Mouse (Mus musculus): ENCODE results near the gene Scarb1.

The Scarb1 gene

GRCm38 (mm10) chr5:125364851-125365429 lies 24.0 kb upstream of the Scarb1 start:
- no peak for DNase-seq (ENCODE audit: low read depth, low spot score)

GRCm38 (mm10) chr5:125363894-125364293 lies 23.0 kb upstream of the Scarb1 start:
- DNase-seq (ENCODE audit: low read depth, low spot score): no peak

GRCm38 (mm10) chr5:125360981-125361510 lies 20.2 kb upstream of the Scarb1 start:
- DNase-seq (ENCODE audit: low read depth, low spot score): no peak

- no peak for DNase-seq (ENCODE audit: low read depth, low spot score)
Measured at GRCm38 (mm10) chr5:125360566-125360965, 19.7 kb upstream of the Scarb1 start.

- no peak for DNase-seq (ENCODE audit: low read depth, low spot score)
Measured at GRCm38 (mm10) chr5:125358270-125358608, 17.3 kb upstream of the Scarb1 start.

- no peak for DNase-seq (ENCODE audit: low read depth, low spot score)
Measured at GRCm38 (mm10) chr5:125357543-125358269, 16.8 kb upstream of the Scarb1 start.

- DNase-seq (ENCODE audit: low read depth, low spot score): no peak
Measured at GRCm38 (mm10) chr5:125355650-125356049, 14.8 kb upstream of the Scarb1 start.

GRCm38 (mm10) chr5:125354885-125355492 lies 14.1 kb upstream of the Scarb1 start:
- DNase-seq (ENCODE audit: low read depth, low spot score): peak; percentile 34

- no peak for DNase-seq (ENCODE audit: low read depth, low spot score)
Measured at GRCm38 (mm10) chr5:125352781-125353294, 11.9 kb upstream of the Scarb1 start.

GRCm38 (mm10) chr5:125351939-125352338 lies 11.0 kb upstream of the Scarb1 start:
- DNase-seq (ENCODE audit: low read depth, low spot score): no peak

- DNase-seq (ENCODE audit: low read depth, low spot score): no peak
Measured at GRCm38 (mm10) chr5:125351057-125351456, 10.2 kb upstream of the Scarb1 start.

- no peak for DNase-seq (ENCODE audit: low read depth, low spot score)
Measured at GRCm38 (mm10) chr5:125349391-125349790, 8.5 kb upstream of the Scarb1 start.

- peak; percentile 39 for DNase-seq (ENCODE audit: low read depth, low spot score)
Measured at GRCm38 (mm10) chr5:125348487-125348886, 7.6 kb upstream of the Scarb1 start.

- no peak for DNase-seq (ENCODE audit: low read depth, low spot score)
Measured at GRCm38 (mm10) chr5:125348067-125348466, 7.2 kb upstream of the Scarb1 start.

GRCm38 (mm10) chr5:125344296-125344695 lies 3.4 kb upstream of the Scarb1 start:
- DNase-seq (ENCODE audit: low read depth, low spot score): no peak

- no peak for DNase-seq (ENCODE audit: low read depth, low spot score)
Measured at GRCm38 (mm10) chr5:125341459-125342090, 681 bp upstream of the Scarb1 start.

GRCm38 (mm10) chr5:125339851-125340531 lies 903 bp downstream of the Scarb1 start:
- no peak for DNase-seq (ENCODE audit: low read depth, low spot score)

GRCm38 (mm10) chr5:125339108-125339751 lies 1.7 kb downstream of the Scarb1 start:
- no peak for DNase-seq (ENCODE audit: low read depth, low spot score)

- no peak for DNase-seq (ENCODE audit: low read depth, low spot score)
Measured at GRCm38 (mm10) chr5:125337526-125337925, 3.4 kb downstream of the Scarb1 start.

- no peak for DNase-seq (ENCODE audit: low read depth, low spot score)
Measured at GRCm38 (mm10) chr5:125337012-125337411, 3.9 kb downstream of the Scarb1 start.

GRCm38 (mm10) chr5:125333009-125333408 lies 7.9 kb downstream of the Scarb1 start:
- no peak for DNase-seq (ENCODE audit: low read depth, low spot score)
